Mouse (Mus musculus) midbrain, embryonic 15.5 days (tissue): ENCODE measurements around the gene 2310046K23Rik. TPM values are rescaled to one million over a fixed set of nuclear protein-coding genes. Genes with fewer than 3 reads are reported as not detected.

Experiments used
- ATAC-seq: fragments of 200-750 bp; cut with Nextera tagmentation; replicated peaks from 2 replicates; pipeline ENCODE4 v1.8.0; 2017; ENCODE audit warnings: moderate TSS enrichment
- H3K27ac ChIP-seq: fragments of 300-500 bp; sonication (generic); 2 replicates; pipeline ENCODE4 v1.5.1; 2015; ENCODE audit warnings: mild to moderate bottlenecking, inconsistent platforms
- H3K27me3 ChIP-seq: fragments of 300-500 bp; sonication (generic); replicated peaks from 2 replicates; pipeline ENCODE4 v1.6.1; 2015; ENCODE audit warnings: inconsistent platforms
- H3K36me3 ChIP-seq: fragments of 300-500 bp; sonication (generic); replicated peaks from 2 replicates; pipeline ENCODE4 v1.6.1; 2015; ENCODE audit warnings: inconsistent platforms
- H3K4me1 ChIP-seq: fragments of 300-500 bp; sonication (generic); 2 replicates; pipeline ENCODE4 v1.6.1; 2015; ENCODE audit warnings: inconsistent platforms
- H3K4me2 ChIP-seq: fragments of 300-500 bp; sonication (generic); 2 replicates; pipeline ENCODE4 v1.6.1; 2015; ENCODE audit warnings: inconsistent platforms, mild to moderate bottlenecking, moderate library complexity
- H3K4me3 ChIP-seq: fragments of 300-500 bp; sonication (generic); 2 replicates; pipeline ENCODE4 v1.5.1; 2015; ENCODE audit warnings: mild to moderate bottlenecking, inconsistent platforms
- H3K9ac ChIP-seq: fragments of 300-500 bp; sonication (generic); 2 replicates; pipeline ENCODE4 v1.6.1; 2015; ENCODE audit warnings: mild to moderate bottlenecking, inconsistent platforms
- H3K9me3 ChIP-seq: fragments of 300-500 bp; sonication (generic); 2 replicates; pipeline ENCODE4 v1.6.1; 2016; ENCODE audit warnings: inconsistent platforms
- WGBS: fragments of 180-500 bp; shearing (Covaris S2); methylation state at CpG from one replicate; pipeline ENCODE4 v1.1.7; 2015; ENCODE audit warnings: mixed read lengths; 5-methylcytosine and 5-hydroxymethylcytosine counted together
- polyA plus RNA-seq: library from polyadenylated mRNA; unstranded; fragments of >200 nt; fragmentation: Nextera tagmentation; extraction: Ambion mirVana; gene quantifications from 2 replicates; pipeline ENCODE4 v1.2.1, GENCODE M21; 2015

Gene 2310046K23Rik
- polyA plus RNA-seq = not detected in 2 replicates

- Histone ChIP-seq H3K9ac (no peak within 1 kb of the TSS), H3K4me3 (no peak within 1 kb of the TSS), H3K27ac (no peak within 1 kb of the TSS), H3K27me3 (no peaks in the 10 kb centered on the region), H3K36me3 (no peaks in the 10 kb centered on the region), H3K4me2 (no peak within 1 kb of the TSS), H3K4me1 (no peaks in the 10 kb centered on the region), H3K9me3 (no peaks in the 10 kb centered on the region)
- ATAC-seq = no peak
- WGBS = 89% methylated on average over 3 of the region's 3 CpGs
Observed at GRCm38 (mm10) chr3:92534411-92534810, at the start of gene 2310046K23Rik. Gene 2310046K23Rik, minus strand, starts transcription at chr3:92534511.

- H3K27me3 ChIP-seq = no peaks in the 10 kb centered on the region
- no peak overlapping the region for H3K4me3 ChIP-seq
- H3K4me1 ChIP-seq = no peaks in the 10 kb centered on the region
- WGBS = 44% methylated on average over 3 of the region's 3 CpGs
- no peak overlapping the region for H3K27ac ChIP-seq
- H3K36me3 ChIP-seq = no peaks in the 10 kb centered on the region
- H3K4me2 ChIP-seq = no peak overlapping the region
- no peak overlapping the region for H3K9ac ChIP-seq
- H3K9me3 ChIP-seq = no peaks in the 10 kb centered on the region
- ATAC-seq = peak; percentile 88
Observed at GRCm38 (mm10) chr3:92583164-92583826, 49.0 kb upstream of the 2310046K23Rik start.

GRCm38 (mm10) chr3:92579508-92579907 is 45.2 kb upstream of the 2310046K23Rik start:
- Histone ChIP-seq H3K4me2 (no peak overlapping the region), H3K4me3 (no peak overlapping the region), H3K27ac (no peak overlapping the region), H3K9ac (no peak overlapping the region), H3K36me3 (no peaks in the 10 kb centered on the region), H3K27me3 (no peaks in the 10 kb centered on the region), H3K4me1 (no peaks in the 10 kb centered on the region), H3K9me3 (no peaks in the 10 kb centered on the region)
- ATAC-seq = no peak
- 54% methylated on average over 1 of the region's 1 CpGs for WGBS

- 50% methylated on average over 4 of the region's 4 CpGs for WGBS
- H3K36me3 ChIP-seq = no peaks in the 10 kb centered on the region
- H3K9me3 ChIP-seq = no peaks in the 10 kb centered on the region
- no peak overlapping the region for H3K27ac ChIP-seq
- no peak overlapping the region for H3K4me2 ChIP-seq
- H3K27me3 ChIP-seq = no peaks in the 10 kb centered on the region
- no peak overlapping the region for H3K9ac ChIP-seq
- no peaks in the 10 kb centered on the region for H3K4me1 ChIP-seq
- H3K4me3 ChIP-seq = no peak overlapping the region
- ATAC-seq = no peak; the same call in 1 of the 2 replicates
Observed at GRCm38 (mm10) chr3:92578652-92579413, 44.5 kb upstream of the 2310046K23Rik start.

DNA sequence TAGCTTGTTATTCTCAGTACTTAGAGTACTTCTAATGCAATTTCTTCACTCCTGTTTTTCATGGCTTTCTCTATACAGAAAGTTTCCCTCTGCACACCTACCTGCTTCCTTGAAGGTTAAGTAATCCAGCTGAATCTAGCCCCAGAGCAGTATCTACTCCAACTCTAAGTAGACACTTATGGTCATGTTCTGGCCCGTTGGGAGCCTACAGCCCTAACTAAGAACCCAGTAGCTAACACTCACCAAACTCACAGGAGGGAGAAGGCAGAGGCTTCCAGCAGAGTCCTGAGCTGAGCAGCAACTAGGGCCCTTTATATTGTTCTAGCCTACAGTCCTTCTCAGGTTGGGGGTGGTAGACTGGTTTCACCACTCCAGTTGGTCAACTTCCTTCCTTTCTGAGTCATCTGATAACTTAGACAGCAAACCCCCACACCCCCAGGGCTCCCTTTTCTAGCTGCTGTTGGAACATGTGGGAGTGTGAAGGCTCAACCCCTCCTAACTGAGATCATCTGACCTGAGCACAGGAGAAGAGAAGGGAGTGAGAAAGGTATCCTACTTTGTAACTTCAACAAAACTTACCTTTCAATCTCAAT is 39.2 kb upstream of the 2310046K23Rik start, which contains the start of gene Ivl:
Gene Ivl, minus strand, starts transcription at position 287 of the 593 bp plus-strand sequence.
- H3K9ac ChIP-seq = no peak within 1 kb of the TSS
- H3K27ac ChIP-seq = no peak within 1 kb of the TSS
- H3K4me3 ChIP-seq = no peak within 1 kb of the TSS
- no peak within 1 kb of the TSS for H3K4me2 ChIP-seq
- WGBS = 82% methylated on average over 1 of the region's 1 CpGs
- ATAC-seq = no peak
- no peaks in the 10 kb centered on the region for H3K4me1 ChIP-seq
- H3K36me3 ChIP-seq = no peaks in the 10 kb centered on the region
- H3K9me3 ChIP-seq = no peaks in the 10 kb centered on the region
- no peaks in the 10 kb centered on the region for H3K27me3 ChIP-seq

DNA sequence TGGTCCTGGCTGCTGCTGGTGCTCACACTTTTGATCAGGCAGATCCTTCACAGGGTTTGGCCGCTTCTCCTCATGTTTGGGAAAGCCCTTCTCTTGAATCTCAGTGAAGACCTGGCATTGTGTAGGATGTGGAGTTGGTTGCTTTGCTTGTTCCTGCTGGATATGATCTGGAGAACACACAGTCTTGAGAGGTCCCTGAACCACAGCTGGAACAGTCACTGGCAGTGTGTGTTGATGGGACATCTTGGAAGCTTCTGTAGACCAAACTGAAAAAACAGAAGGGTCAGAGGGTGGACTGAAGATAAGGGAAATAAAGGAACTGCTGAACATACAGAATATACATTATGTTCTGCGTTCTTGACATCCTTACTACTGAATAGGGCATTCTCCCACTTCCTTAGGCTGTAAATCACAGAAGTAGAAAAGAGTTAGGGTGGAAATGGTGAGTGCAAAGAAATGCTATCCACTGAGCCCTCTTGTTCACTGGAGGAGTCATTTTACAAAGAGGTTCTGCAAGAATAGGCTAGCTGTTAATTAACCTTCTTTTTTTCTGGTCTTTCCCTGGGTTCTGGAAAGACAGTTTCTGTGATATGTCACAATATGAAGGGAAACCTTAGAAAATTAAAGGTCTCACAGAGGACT is 38.3 kb upstream of the 2310046K23Rik start:
- Histone ChIP-seq H3K36me3 (no peaks in the 10 kb centered on the region), H3K27me3 (no peaks in the 10 kb centered on the region), H3K27ac (no peak overlapping the region), H3K4me2 (no peak overlapping the region), H3K4me3 (no peak overlapping the region), H3K4me1 (no peaks in the 10 kb centered on the region), H3K9ac (no peak overlapping the region), H3K9me3 (no peaks in the 10 kb centered on the region)
- no peak for ATAC-seq
- WGBS = 70% methylated on average over 2 of the region's 2 CpGs

DNA sequence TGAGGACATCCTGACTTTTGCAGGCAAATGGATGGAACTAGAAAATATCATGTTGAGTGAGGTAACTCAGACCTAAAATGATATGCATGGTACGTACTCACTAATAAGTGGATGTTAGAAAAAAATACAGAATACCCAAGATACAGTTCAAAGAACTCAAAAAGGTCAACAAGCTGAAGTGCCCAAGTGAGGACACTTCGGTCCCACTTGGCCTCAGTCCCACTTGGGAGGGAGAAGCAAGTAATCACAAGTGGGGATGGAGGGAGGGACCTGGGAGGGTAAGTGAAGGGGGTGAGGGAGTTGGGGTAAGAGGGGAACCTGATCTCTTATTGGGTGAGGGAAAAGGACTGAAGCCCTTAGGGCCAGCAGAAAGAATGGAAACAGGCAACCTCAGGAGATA is 34.4 kb upstream of the 2310046K23Rik start:
- Histone ChIP-seq H3K9me3 (no peaks in the 10 kb centered on the region), H3K4me2 (no peak overlapping the region)
- 96% methylated on average over 2 of the region's 2 CpGs for WGBS

GRCm38 (mm10) chr3:92565418-92565817 is 31.1 kb upstream of the 2310046K23Rik start:
- no peak for ATAC-seq
- no peaks in the 10 kb centered on the region for H3K27me3 ChIP-seq
- no peaks in the 10 kb centered on the region for H3K9me3 ChIP-seq
- no peaks in the 10 kb centered on the region for H3K36me3 ChIP-seq
- H3K9ac ChIP-seq = no peak overlapping the region
- H3K4me1 ChIP-seq = no peaks in the 10 kb centered on the region
- no peak overlapping the region for H3K27ac ChIP-seq
- no peak overlapping the region for H3K4me2 ChIP-seq
- no peak overlapping the region for H3K4me3 ChIP-seq

More for the DNA sequence above, 34.4 kb upstream of the 2310046K23Rik start:
- Histone ChIP-seq H3K9ac (no peak overlapping the region), H3K4me3 (no peak overlapping the region), H3K27ac (no peak overlapping the region), H3K36me3 (no peaks in the 10 kb centered on the region), H3K27me3 (no peaks in the 10 kb centered on the region), H3K4me1 (no peaks in the 10 kb centered on the region)
- ATAC-seq = no peak

DNA sequence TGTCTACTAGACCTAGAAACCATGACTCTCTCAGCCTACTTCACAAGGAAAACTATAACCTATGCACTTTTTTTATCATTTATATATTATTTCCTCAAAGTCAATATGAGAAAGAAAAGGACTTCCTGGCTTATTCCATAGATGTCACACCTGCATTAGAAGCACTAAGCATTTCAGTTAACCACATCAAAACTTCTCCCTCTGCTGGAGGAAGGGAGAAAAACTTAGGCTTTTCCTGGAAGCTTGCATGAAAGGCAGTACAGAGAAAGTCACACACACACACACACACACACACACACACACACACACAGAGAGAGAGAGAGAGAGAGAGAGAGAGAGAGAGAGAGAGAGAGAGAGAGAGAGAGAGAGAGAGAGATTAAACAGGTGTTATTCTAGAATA is 22.0 kb downstream of the 2310046K23Rik start:
- Histone ChIP-seq H3K36me3 (no peaks in the 10 kb centered on the region), H3K4me1 (no peaks in the 10 kb centered on the region), H3K4me2 (no peak overlapping the region), H3K9me3 (no peaks in the 10 kb centered on the region), H3K27me3 (no peaks in the 10 kb centered on the region), H3K9ac (no peak overlapping the region), H3K4me3 (no peak overlapping the region), H3K27ac (no peak overlapping the region)
- no peak for ATAC-seq

DNA sequence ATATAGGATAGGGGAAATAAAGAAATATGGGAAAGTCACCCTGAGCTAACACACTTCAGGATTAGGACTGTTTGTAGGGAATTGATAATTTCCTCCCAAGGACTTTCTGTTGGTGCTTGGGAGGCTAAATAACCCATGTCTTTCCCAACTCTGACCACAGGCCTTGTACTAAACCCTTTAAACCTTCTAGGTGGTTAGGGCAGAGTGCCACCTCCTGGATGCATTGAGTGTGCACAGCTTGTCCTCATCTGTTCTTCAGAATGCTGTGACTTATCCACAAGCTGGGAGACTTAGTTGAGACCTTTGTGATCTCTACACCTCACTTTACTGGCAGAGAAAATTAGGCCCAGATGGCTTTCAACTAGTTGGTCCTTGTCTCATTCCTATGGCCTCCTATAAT is 23.5 kb downstream of the 2310046K23Rik start:
- no peaks in the 10 kb centered on the region for H3K36me3 ChIP-seq
- H3K4me2 ChIP-seq = no peak overlapping the region
- H3K9ac ChIP-seq = no peak overlapping the region
- no peak overlapping the region for H3K4me3 ChIP-seq
- ATAC-seq = no peak
- no peaks in the 10 kb centered on the region for H3K9me3 ChIP-seq
- H3K27me3 ChIP-seq = no peaks in the 10 kb centered on the region
- no peak overlapping the region for H3K27ac ChIP-seq
- H3K4me1 ChIP-seq = no peaks in the 10 kb centered on the region

- no peaks in the 10 kb centered on the region for H3K4me1 ChIP-seq
- no peaks in the 10 kb centered on the region for H3K9me3 ChIP-seq
- H3K27me3 ChIP-seq = no peaks in the 10 kb centered on the region
- no peak overlapping the region for H3K27ac ChIP-seq
- no peak for ATAC-seq
- H3K4me3 ChIP-seq = no peak overlapping the region
- no peaks in the 10 kb centered on the region for H3K36me3 ChIP-seq
- H3K4me2 ChIP-seq = no peak overlapping the region
- WGBS = 95% methylated on average over 1 of the region's 1 CpGs
- no peak overlapping the region for H3K9ac ChIP-seq
Observed at GRCm38 (mm10) chr3:92508185-92508584, 26.1 kb downstream of the 2310046K23Rik start.

- no peak for ATAC-seq
- Histone ChIP-seq H3K4me1 (no peaks in the 10 kb centered on the region), H3K27ac (no peak overlapping the region), H3K4me3 (no peak overlapping the region), H3K4me2 (no peak overlapping the region), H3K27me3 (no peaks in the 10 kb centered on the region), H3K9ac (no peak overlapping the region), H3K9me3 (no peaks in the 10 kb centered on the region), H3K36me3 (no peaks in the 10 kb centered on the region)
Observed at GRCm38 (mm10) chr3:92503528-92503927, 30.8 kb downstream of the 2310046K23Rik start.
